Comparison of ENCODE assay signal across 8 mouse cellular contexts in genomic region chr8:70742981-70743655, GRCm38 (mm10). TPM values are rescaled to one million over a fixed set of nuclear protein-coding genes. Genes with fewer than 3 reads are reported as not detected.
DNase-seq lines count a peak whose midpoint lies in the region; ATAC-seq lines count a peak whose summit lies in the region.

No protein-coding gene starts in this region.

- H3K4me3 ChIP-seq in hindbrain, embryonic 13.5 days, result peak overlapping the region; percentile 34
- peak overlapping the region; percentile 23; the same call in 1 of the 2 replicates for H3K4me3 ChIP-seq in liver, embryonic 13.5 days (replicated peaks)

- H3K36me3 ChIP-seq in hindbrain, embryonic 13.5 days, result no peaks in the 10 kb centered on the region
- no peaks in the 10 kb centered on the region for H3K36me3 ChIP-seq in liver, embryonic 13.5 days

- peak overlapping the region; percentile 52 for H3K4me2 ChIP-seq in hindbrain, embryonic 13.5 days
- peak overlapping the region; percentile 44 for H3K4me2 ChIP-seq in liver, embryonic 13.5 days

- 3% methylated on average over 38 of the region's 38 CpGs for WGBS in hindbrain, embryonic 13.5 days
- WGBS in liver, embryonic 13.5 days (ENCODE audit: insufficient replicate concordance), result 3% methylated on average over 38 of the region's 38 CpGs

- no peak overlapping the region for H3K27ac ChIP-seq in hindbrain, embryonic 13.5 days
- no peak overlapping the region for H3K27ac ChIP-seq in liver, embryonic 13.5 days

- peak; percentile 33 for DNase-seq in kidney, adult 18-20 months
- no peak for DNase-seq in kidney, adult 9 months
- peak; percentile 36 for DNase-seq in embryo, embryonic 9.5 days (ENCODE audit: extremely low spot score)
- no peak for DNase-seq in liver, embryonic 13.5 days
- DNase-seq in right cerebral cortex, adult 18-20 months, result no peak
- no peak for DNase-seq in urinary bladder, postnatal 4 days (ENCODE audit: low spot score in 2 of 2)
- no peak for DNase-seq in frontal cortex, adult 2 months (ENCODE audit: extremely low spot score in 1 of 2, low spot score in 1 of 2)

- peaks cover 17% of the 10 kb centered on the region for H3K4me1 ChIP-seq in hindbrain, embryonic 13.5 days (replicated peaks)
- H3K4me1 ChIP-seq in liver, embryonic 13.5 days (replicated peaks), result peaks cover 18% of the 10 kb centered on the region

- H3K9me3 ChIP-seq in hindbrain, embryonic 13.5 days, result no peaks in the 10 kb centered on the region
- no peaks in the 10 kb centered on the region for H3K9me3 ChIP-seq in liver, embryonic 13.5 days (replicated peaks)

- peaks cover 85% of the 10 kb centered on the region for H3K27me3 ChIP-seq in hindbrain, embryonic 13.5 days
- H3K27me3 ChIP-seq in liver, embryonic 13.5 days, result peaks cover 86% of the 10 kb centered on the region

- peak overlapping the region; percentile 65 for H3K9ac ChIP-seq in hindbrain, embryonic 13.5 days
- no peak overlapping the region for H3K9ac ChIP-seq in liver, embryonic 13.5 days

- ATAC-seq in hindbrain, embryonic 13.5 days (ENCODE audit: low FRiP score), result no peak
- ATAC-seq in liver, embryonic 13.5 days (ENCODE audit: low read depth), result 0 out of 2 replicates have a peak, but pooled peaks have one; percentile 11

RNA-seq across cellular contexts. Expression of gene Rab3a, which starts 11.4 kb away (rescaled TPM):
- polyA plus RNA-seq in hindbrain, embryonic 13.5 days (2015; fragmentation: Nextera tagmentation; extraction: Ambion mirVana), result 352 and 355 TPM in 2 replicates
- polyA plus RNA-seq in liver, embryonic 13.5 days (2015; fragmentation: Nextera tagmentation; extraction: Ambion mirVana), result 2.7 and 3.9 TPM in 2 replicates
- 1,054 and 1,113 TPM in 2 replicates for polyA plus RNA-seq in frontal cortex, adult 2 months (2012; rRNA removed)

RNA-seq across cellular contexts. Expression of gene Mpv17l2, which starts 17.6 kb away (rescaled TPM):
- polyA plus RNA-seq in hindbrain, embryonic 13.5 days (2015; fragmentation: Nextera tagmentation; extraction: Ambion mirVana), result 40.8 and 44.5 TPM in 2 replicates
- 45.6 and 50.4 TPM in 2 replicates for polyA plus RNA-seq in liver, embryonic 13.5 days (2015; fragmentation: Nextera tagmentation; extraction: Ambion mirVana)
- polyA plus RNA-seq in frontal cortex, adult 2 months (2012; rRNA removed), result 47.6 and 60.6 TPM in 2 replicates

RNA-seq across cellular contexts. Expression of gene Pde4c, which starts 19.6 kb away (rescaled TPM):
- 0.14 and 0.23 TPM in 2 replicates for polyA plus RNA-seq in hindbrain, embryonic 13.5 days (2015; fragmentation: Nextera tagmentation; extraction: Ambion mirVana)
- 0.40 and 0.43 TPM in 2 replicates for polyA plus RNA-seq in liver, embryonic 13.5 days (2015; fragmentation: Nextera tagmentation; extraction: Ambion mirVana)
- 4.6 and 5.1 TPM in 2 replicates for polyA plus RNA-seq in frontal cortex, adult 2 months (2012; rRNA removed)

RNA-seq across cellular contexts. Expression of gene Gm3336, which starts 24.8 kb away (rescaled TPM):
- not detected in 2 replicates for polyA plus RNA-seq in hindbrain, embryonic 13.5 days (2015; fragmentation: Nextera tagmentation; extraction: Ambion mirVana)
- polyA plus RNA-seq in liver, embryonic 13.5 days (2015; fragmentation: Nextera tagmentation; extraction: Ambion mirVana), result 0.14 TPM in 1 of 2 replicates, not detected in the other
- 0.12 TPM in 1 of 2 replicates, not detected in the other for polyA plus RNA-seq in frontal cortex, adult 2 months (2012; rRNA removed)

RNA-seq across cellular contexts. Expression of gene Pik3r2, which starts 33.4 kb away (rescaled TPM):
- polyA plus RNA-seq in hindbrain, embryonic 13.5 days (2015; fragmentation: Nextera tagmentation; extraction: Ambion mirVana), result 90.0 and 94.1 TPM in 2 replicates
- polyA plus RNA-seq in liver, embryonic 13.5 days (2015; fragmentation: Nextera tagmentation; extraction: Ambion mirVana), result 18.0 and 18.2 TPM in 2 replicates
- polyA plus RNA-seq in frontal cortex, adult 2 months (2012; rRNA removed), result 180 and 183 TPM in 2 replicates

Comparison
In these comparisons a context has a peak if more than half of its experiments do, and no peak if none do; other contexts are left out.
1. DNase-seq: peak in kidney, adult 18-20 months (single experiment) and embryo, embryonic 9.5 days (single experiment); none in kidney, adult 9 months (single experiment), liver, embryonic 13.5 days (single experiment), right cerebral cortex, adult 18-20 months (single experiment), urinary bladder, postnatal 4 days (0 of 2) and frontal cortex, adult 2 months (0 of 2).
2. RNA of gene Rab3a, which starts 11.4 kb away (polyA plus RNA-seq): 1,054 to 1,113 TPM in frontal cortex, adult 2 months and 352 to 355 TPM in hindbrain, embryonic 13.5 days; 2.7 to 3.9 TPM in liver, embryonic 13.5 days; every median in the first group is over 10 times any median in the second.